17 mouse cellular contexts compared by ENCODE assay signal in genomic region chr17:63712937-63713336, GRCm38 (mm10).
DNase-seq lines count a peak whose midpoint lies in the region; ATAC-seq lines count a peak whose summit lies in the region.
"Had no signal": no experiment of that assay in that cellular context is flagged by ENCODE, and none has a peak within 500 bp of the region (broad histone marks: within the 10 kb centered on the region; RNA-seq: fewer than 3 reads in every experiment).

No protein-coding gene starts in this region.

- no peak overlapping the region for H3K4me3 ChIP-seq in neural tube, embryonic 12.5 days
- no peak overlapping the region for H3K4me3 ChIP-seq in neural tube, embryonic 15.5 days (replicated peaks)
- no peak overlapping the region for H3K4me3 ChIP-seq in forebrain, embryonic 15.5 days
- H3K4me3 ChIP-seq: embryonic facial prominence, embryonic 12.5 days; limb, embryonic 12.5 days; neural tube, embryonic 13.5 days had no signal

- H3K27ac ChIP-seq in neural tube, embryonic 12.5 days, result no peak overlapping the region
- H3K27ac ChIP-seq in neural tube, embryonic 15.5 days (replicated peaks), result no peak overlapping the region
- H3K27ac ChIP-seq in forebrain, embryonic 15.5 days (replicated peaks), result no peak overlapping the region
- H3K27ac ChIP-seq: embryonic facial prominence, embryonic 12.5 days; limb, embryonic 12.5 days; neural tube, embryonic 13.5 days had no signal

- 55% methylated on average over 6 of the region's 6 CpGs for WGBS in neural tube, embryonic 12.5 days
- 39% methylated on average over 6 of the region's 6 CpGs for WGBS in neural tube, embryonic 15.5 days
- WGBS in forebrain, embryonic 15.5 days, result 54% methylated on average over 6 of the region's 6 CpGs

- no peak overlapping the region for H3K4me2 ChIP-seq in neural tube, embryonic 12.5 days (replicated peaks)
- H3K4me2 ChIP-seq in neural tube, embryonic 15.5 days, result no peak overlapping the region
- no peak overlapping the region for H3K4me2 ChIP-seq in forebrain, embryonic 15.5 days (replicated peaks)
- H3K4me2 ChIP-seq: embryonic facial prominence, embryonic 12.5 days; limb, embryonic 12.5 days; neural tube, embryonic 13.5 days had no signal

- H3K27me3 ChIP-seq in neural tube, embryonic 12.5 days (replicated peaks), result no peaks in the 10 kb centered on the region
- no peaks in the 10 kb centered on the region for H3K27me3 ChIP-seq in neural tube, embryonic 15.5 days (replicated peaks)
- no peaks in the 10 kb centered on the region for H3K27me3 ChIP-seq in forebrain, embryonic 15.5 days
- H3K27me3 ChIP-seq: embryonic facial prominence, embryonic 12.5 days; limb, embryonic 12.5 days; neural tube, embryonic 13.5 days had no signal

- H3K36me3 ChIP-seq in neural tube, embryonic 12.5 days, result no peaks in the 10 kb centered on the region
- H3K36me3 ChIP-seq in neural tube, embryonic 15.5 days, result no peaks in the 10 kb centered on the region
- no peaks in the 10 kb centered on the region for H3K36me3 ChIP-seq in forebrain, embryonic 15.5 days
- H3K36me3 ChIP-seq: embryonic facial prominence, embryonic 12.5 days; limb, embryonic 12.5 days; neural tube, embryonic 13.5 days had no signal

- H3K9ac ChIP-seq in neural tube, embryonic 12.5 days, result no peak overlapping the region
- no peak overlapping the region for H3K9ac ChIP-seq in neural tube, embryonic 15.5 days (replicated peaks)
- H3K9ac ChIP-seq in forebrain, embryonic 15.5 days (replicated peaks), result no peak overlapping the region
- H3K9ac ChIP-seq: embryonic facial prominence, embryonic 12.5 days; limb, embryonic 12.5 days; neural tube, embryonic 13.5 days had no signal

- H3K4me1 ChIP-seq in neural tube, embryonic 12.5 days, result peaks cover 5% of the 10 kb centered on the region; the same call in 1 of the 2 replicates
- H3K4me1 ChIP-seq in neural tube, embryonic 15.5 days, result 0 out of 2 replicates have a peak, but pooled peaks cover 3% of the 10 kb centered on the region
- H3K4me1 ChIP-seq in forebrain, embryonic 15.5 days, result peaks cover 14% of the 10 kb centered on the region; the same call in 1 of the 2 replicates
- H3K4me1 ChIP-seq: embryonic facial prominence, embryonic 12.5 days; limb, embryonic 12.5 days had no signal

- H3K9me3 ChIP-seq in neural tube, embryonic 12.5 days, result no peaks in the 10 kb centered on the region
- no peaks in the 10 kb centered on the region for H3K9me3 ChIP-seq in neural tube, embryonic 15.5 days (replicated peaks)
- no peaks in the 10 kb centered on the region for H3K9me3 ChIP-seq in forebrain, embryonic 15.5 days
- H3K9me3 ChIP-seq: embryonic facial prominence, embryonic 12.5 days; limb, embryonic 12.5 days; neural tube, embryonic 13.5 days had no signal

- peak; percentile 39; the same call in 1 of the 2 replicates for ATAC-seq in neural tube, embryonic 12.5 days (ENCODE audit: low FRiP score, low read depth)
- ATAC-seq in neural tube, embryonic 15.5 days (ENCODE audit: low FRiP score), result no peak
- ATAC-seq in forebrain, embryonic 15.5 days (replicated peaks), result no peak

- DNase-seq in cerebellum, adult 9-11 months, result peak; percentile 31
- DNase-seq in cerebellum, adult 11 months, result no peak
- DNase-seq in fibroblast of lung, adult 2 months (ENCODE audit: low read depth), result peak; percentile 64
- no peak for DNase-seq in gastrocnemius, adult 8-10 months (ENCODE audit: low spot score in 2 of 2)
- DNase-seq: adrenal gland, adult 2 months; gastrocnemius, postnatal 10 days; heart, adult 18-20 months; kidney, postnatal 36 days; layer of hippocampus, adult 9-11 months; lung, postnatal 10 days; thymus, postnatal 4 days had no signal

Comparison
In these comparisons a context has a peak if more than half of its experiments do, and no peak if none do; other contexts are left out.
1. DNase-seq: peak in cerebellum, adult 9-11 months (single experiment) and fibroblast of lung, adult 2 months (single experiment); none in cerebellum, adult 11 months (single experiment) and gastrocnemius, adult 8-10 months (0 of 2).